Mouse (Mus musculus) hindbrain, postnatal 0 days (tissue): ENCODE data around the gene Dcaf10. TPM values are rescaled to one million over a fixed set of nuclear protein-coding genes. Genes with fewer than 3 reads are reported as not detected.
A peak's percentile ranks its signal among the peaks of the same experiment; 100 is the strongest.

Source experiments
- ATAC-seq: fragments of 200-750 bp; cut with Nextera tagmentation; 2 replicates; pipeline ENCODE4 v1.8.0; 2017; ENCODE audit warnings: mild to moderate bottlenecking, moderate TSS enrichment, moderate library complexity
- DNase-seq: peaks from one replicate; pipeline ENCODE4 v3.0.0-alpha.2; 2015; ENCODE audit warnings: low spot score
- H3K27ac ChIP-seq: fragments of 300-500 bp; sonication (generic); 2 replicates; pipeline ENCODE4 v1.5.1; 2014; ENCODE audit warnings: mild to moderate bottlenecking
- H3K27me3 ChIP-seq: fragments of 300-500 bp; sonication (generic); 2 replicates; pipeline ENCODE4 v1.6.1; 2014; ENCODE audit warnings: low read length, mixed read lengths; ENCODE audit not compliant: insufficient read depth
- H3K36me3 ChIP-seq: fragments of 300-500 bp; sonication (generic); 2 replicates; pipeline ENCODE4 v1.6.1; 2014; ENCODE audit warnings: low read length, mixed read lengths; ENCODE audit not compliant: insufficient read depth
- H3K4me1 ChIP-seq: fragments of 300-500 bp; sonication (generic); 2 replicates; pipeline ENCODE4 v1.6.1; 2014; ENCODE audit warnings: antibody characterized with exemption, low read length, mixed read lengths; ENCODE audit not compliant: insufficient read depth
- H3K4me2 ChIP-seq: fragments of 300-500 bp; sonication (generic); 2 replicates; pipeline ENCODE4 v1.6.1; 2014; ENCODE audit warnings: low read depth, mild to moderate bottlenecking, low read length, moderate library complexity, mixed read lengths
- H3K4me3 ChIP-seq: fragments of 300-500 bp; sonication (generic); 2 replicates; pipeline ENCODE4 v1.5.1; 2014; ENCODE audit warnings: low read length
- H3K9ac ChIP-seq: fragments of 300-500 bp; sonication (generic); replicated peaks from 2 replicates; pipeline ENCODE4 v1.6.1; 2014; ENCODE audit warnings: mild to moderate bottlenecking, low read length, moderate library complexity, mixed read lengths
- H3K9me3 ChIP-seq: fragments of 300-500 bp; sonication (generic); 2 replicates; pipeline ENCODE4 v1.6.1; 2016; ENCODE audit warnings: low read length, mixed read lengths
- CTCF ChIP-seq: IDR thresholded peaks from 2 replicates; pipeline ENCODE4 v1.5.1; 2016; ENCODE audit warnings: antibody characterized with exemption, control low read depth, low read depth
- WGBS: fragments of 180-500 bp; shearing (Covaris S2); extraction: QIAGEN DNeasy Blood & Tissue Kit; methylation state at CpG from one replicate; pipeline ENCODE4 v1.1.7; 2014; 5-methylcytosine and 5-hydroxymethylcytosine counted together
- polyA plus RNA-seq: library from polyadenylated mRNA; unstranded; fragments of >200 nt; fragmentation: Nextera tagmentation; extraction: Ambion mirVana; gene quantifications from 2 replicates; pipeline ENCODE4 v1.2.1, GENCODE M21; 2015
- total RNA-seq: library from RNA; depleted of rRNA; stranded (reverse); fragments of >200 nt; gene quantifications from 2 replicates; pipeline ENCODE4 v1.2.3, GENCODE M21; 2014

Dcaf10 gene
- total and polyA plus RNA-seq, 2 experiments from 2014 or later = 9.8 to 44.1 TPM

DNA sequence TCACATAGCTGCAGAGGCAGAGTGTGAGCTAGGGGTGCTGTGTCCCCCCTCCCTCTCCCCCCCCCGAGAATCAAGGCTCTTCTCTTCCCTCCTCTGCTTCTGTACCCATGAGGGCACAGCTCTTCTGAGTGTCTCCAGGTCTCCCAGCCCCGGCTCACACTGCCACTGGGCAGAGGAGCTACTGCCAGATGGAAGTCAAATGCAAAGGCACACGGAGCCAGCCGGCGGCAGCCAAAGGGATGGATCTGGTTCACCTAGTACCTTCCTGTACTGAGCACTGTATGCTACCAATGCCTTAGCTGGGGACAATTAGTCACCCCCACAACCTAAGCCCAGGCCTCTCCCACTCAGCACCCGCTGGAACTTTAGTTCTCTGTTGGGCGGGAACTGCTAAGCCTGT is 74.4 kb downstream of the Dcaf10 start:
- Histone ChIP-seq H3K4me2 (no peak overlapping the region), H3K9me3 (no peaks in the 10 kb centered on the region), H3K27ac (no peak overlapping the region), H3K36me3 (no peaks in the 10 kb centered on the region), H3K4me1 (peaks cover 8% of the 10 kb centered on the region; the same call in 1 of the 2 replicates), H3K27me3 (no peaks in the 10 kb centered on the region), H3K9ac (no peak overlapping the region), H3K4me3 (no peak overlapping the region)
- ATAC-seq (no peak), DNase-seq (no peak)
- WGBS = 70% methylated on average over 7 of the region's 7 CpGs
- no peak for TF ChIP-seq CTCF

GRCm38 (mm10) chr4:45418229-45418950 is 76.5 kb downstream of the Dcaf10 start:
- Histone ChIP-seq H3K36me3 (no peaks in the 10 kb centered on the region), H3K4me3 (no peak overlapping the region), H3K27ac (no peak overlapping the region), H3K4me2 (peak overlapping the region; percentile 39; the same call in 1 of the 2 replicates), H3K4me1 (peaks cover 8% of the 10 kb centered on the region; the same call in 1 of the 2 replicates), H3K9me3 (no peaks in the 10 kb centered on the region), H3K27me3 (no peaks in the 10 kb centered on the region), H3K9ac (no peak overlapping the region)
- peak; percentile 85 for DNase-seq
- TF ChIP-seq CTCF = peak; percentile 83
- 19% methylated on average over 11 of the region's 11 CpGs for WGBS
- ATAC-seq = peak; percentile 65

GRCm38 (mm10) chr4:45419051-45419450 is 77.2 kb downstream of the Dcaf10 start:
- ATAC-seq (no peak), DNase-seq (no peak)
- no peak for TF ChIP-seq CTCF

GRCm38 (mm10) chr4:45420733-45421132 is 78.8 kb downstream of the Dcaf10 start:
- H3K4me3 ChIP-seq = no peak overlapping the region
- WGBS = 40% methylated on average over 3 of the region's 3 CpGs
- no peaks in the 10 kb centered on the region for H3K27me3 ChIP-seq
- no peak overlapping the region for H3K27ac ChIP-seq
- DNase-seq (peak; percentile 52), ATAC-seq (no peak)
- H3K9ac ChIP-seq = no peak overlapping the region
- H3K36me3 ChIP-seq = no peaks in the 10 kb centered on the region
- H3K9me3 ChIP-seq = no peaks in the 10 kb centered on the region
- TF ChIP-seq CTCF = no peak
- no peak overlapping the region for H3K4me2 ChIP-seq
- peaks cover 8% of the 10 kb centered on the region; the same call in 1 of the 2 replicates for H3K4me1 ChIP-seq

More at GRCm38 (mm10) chr4:45419051-45419450, 77.2 kb downstream of the Dcaf10 start:
- no peak overlapping the region for H3K27ac ChIP-seq
- H3K4me1 ChIP-seq = peaks cover 8% of the 10 kb centered on the region; the same call in 1 of the 2 replicates
- 83% methylated on average over 4 of the region's 4 CpGs for WGBS
- H3K27me3 ChIP-seq = no peaks in the 10 kb centered on the region
- no peak overlapping the region for H3K4me2 ChIP-seq
- H3K9ac ChIP-seq = no peak overlapping the region
- no peak overlapping the region for H3K4me3 ChIP-seq
- H3K9me3 ChIP-seq = no peaks in the 10 kb centered on the region
- no peaks in the 10 kb centered on the region for H3K36me3 ChIP-seq

- no peaks in the 10 kb centered on the region for H3K36me3 ChIP-seq
- no peak overlapping the region for H3K4me2 ChIP-seq
- H3K9ac ChIP-seq = no peak overlapping the region
- H3K27ac ChIP-seq = no peak overlapping the region
- H3K9me3 ChIP-seq = no peaks in the 10 kb centered on the region
- no peak for TF ChIP-seq CTCF
- ATAC-seq = no peak
- no peak overlapping the region for H3K4me3 ChIP-seq
- H3K27me3 ChIP-seq = no peaks in the 10 kb centered on the region
- 67% methylated on average over 11 of the region's 11 CpGs for WGBS
- H3K4me1 ChIP-seq = peaks cover 8% of the 10 kb centered on the region; the same call in 1 of the 2 replicates
- DNase-seq = no peak
These were observed 79.8 kb downstream of the Dcaf10 start for GRCm38 (mm10) chr4:45421519-45422260.

DNA sequence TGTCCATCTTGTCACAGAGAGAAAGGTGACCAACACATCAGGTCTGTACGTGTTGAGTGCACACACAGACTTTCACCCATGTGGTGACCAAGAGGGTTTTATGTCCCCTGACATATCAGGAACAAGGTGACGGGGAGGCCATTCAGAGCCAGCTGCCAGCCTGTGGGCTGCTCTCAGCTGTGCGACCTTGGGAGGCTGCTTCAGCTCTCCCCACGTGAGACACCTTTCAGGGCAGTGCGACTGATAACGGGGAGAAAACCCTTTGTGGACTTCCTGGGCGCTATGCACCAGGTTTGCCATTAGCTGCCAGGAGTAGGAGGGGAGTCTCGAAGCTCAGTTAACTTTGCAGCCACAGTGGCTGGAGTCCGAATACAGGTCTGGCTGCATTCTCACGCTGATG is 80.7 kb downstream of the Dcaf10 start:
- Histone ChIP-seq H3K9me3 (no peaks in the 10 kb centered on the region), H3K27ac (no peak overlapping the region), H3K27me3 (0 out of 2 replicates have a peak, but pooled peaks cover 3% of the 10 kb centered on the region), H3K4me3 (no peak overlapping the region), H3K4me1 (peaks cover 8% of the 10 kb centered on the region; the same call in 1 of the 2 replicates), H3K36me3 (no peaks in the 10 kb centered on the region), H3K9ac (no peak overlapping the region), H3K4me2 (no peak overlapping the region)
- ATAC-seq (no peak), DNase-seq (no peak)
- WGBS = 84% methylated on average over 10 of the region's 10 CpGs
- no peak for TF ChIP-seq CTCF
